Mouse (Mus musculus) limb, embryonic 12.5 days (tissue): ENCODE measurements around the gene Wbp1l. TPM values are rescaled to one million over a fixed set of nuclear protein-coding genes. Genes with fewer than 3 reads are reported as not detected.

Experiments used
- ATAC-seq: fragments of 200-750 bp; cut with Nextera tagmentation; 2 replicates; pipeline ENCODE4 v1.8.0; 2017; ENCODE audit warnings: low read depth, moderate TSS enrichment; ENCODE audit not compliant: insufficient number of reproducible peaks, insufficient read depth, low FRiP score, low TSS enrichment
- H3K27ac ChIP-seq: fragments of 300-500 bp; sonication (generic); 2 replicates; pipeline ENCODE4 v1.5.1; 2016; ENCODE audit warnings: mild to moderate bottlenecking, moderate library complexity
- H3K27me3 ChIP-seq: fragments of 300-500 bp; sonication (generic); 2 replicates; pipeline ENCODE4 v1.6.1; 2016; ENCODE audit warnings: mild to moderate bottlenecking, moderate library complexity
- H3K36me3 ChIP-seq: fragments of 300-500 bp; sonication (generic); 2 replicates; pipeline ENCODE4 v1.6.1; 2016; ENCODE audit warnings: mild to moderate bottlenecking, moderate library complexity
- H3K4me1 ChIP-seq: fragments of 300-500 bp; sonication (generic); replicated peaks from 2 replicates; pipeline ENCODE4 v1.6.1; 2016
- H3K4me2 ChIP-seq: fragments of 300-500 bp; sonication (generic); 2 replicates; pipeline ENCODE4 v1.6.1; 2016; ENCODE audit warnings: mild to moderate bottlenecking, moderate library complexity
- H3K4me3 ChIP-seq: fragments of 300-500 bp; sonication (generic); replicated peaks from 2 replicates; pipeline ENCODE4 v1.5.1; 2016; ENCODE audit warnings: mild to moderate bottlenecking
- H3K9ac ChIP-seq: fragments of 300-500 bp; sonication (generic); replicated peaks from 2 replicates; pipeline ENCODE4 v1.6.1; 2016; ENCODE audit warnings: mild to moderate bottlenecking, moderate library complexity
- H3K9me3 ChIP-seq: fragments of 300-500 bp; sonication (generic); 2 replicates; pipeline ENCODE4 v1.6.1; 2016; ENCODE audit warnings: mild to moderate bottlenecking, moderate library complexity
- WGBS: fragments of 180-500 bp; shearing (Covaris S2); methylation state at CpG from one replicate; pipeline ENCODE4 v1.1.7; 2016; 5-methylcytosine and 5-hydroxymethylcytosine counted together
- polyA plus RNA-seq: library from polyadenylated mRNA; unstranded; fragments of >200 nt; fragmentation: Nextera tagmentation; extraction: Ambion mirVana; gene quantifications from 2 replicates; pipeline ENCODE4 v1.2.1, GENCODE M21; 2016

Gene Wbp1l
- polyA plus RNA-seq, 1 experiment from 2014 or later, result 48.6 TPM

GRCm38 (mm10) chr19:46647850-46648249, 49.0 kb downstream of the Wbp1l start:
- Histone ChIP-seq H3K36me3 (peaks cover 61% of the 10 kb centered on the region), H3K4me2 (no peak overlapping the region), H3K9me3 (no peaks in the 10 kb centered on the region), H3K4me3 (no peak overlapping the region), H3K9ac (no peak overlapping the region), H3K4me1 (peaks cover 42% of the 10 kb centered on the region), H3K27ac (no peak overlapping the region), H3K27me3 (no peaks in the 10 kb centered on the region)
- WGBS, result 88% methylated on average over 8 of the region's 8 CpGs
- ATAC-seq, result no peak

DNA sequence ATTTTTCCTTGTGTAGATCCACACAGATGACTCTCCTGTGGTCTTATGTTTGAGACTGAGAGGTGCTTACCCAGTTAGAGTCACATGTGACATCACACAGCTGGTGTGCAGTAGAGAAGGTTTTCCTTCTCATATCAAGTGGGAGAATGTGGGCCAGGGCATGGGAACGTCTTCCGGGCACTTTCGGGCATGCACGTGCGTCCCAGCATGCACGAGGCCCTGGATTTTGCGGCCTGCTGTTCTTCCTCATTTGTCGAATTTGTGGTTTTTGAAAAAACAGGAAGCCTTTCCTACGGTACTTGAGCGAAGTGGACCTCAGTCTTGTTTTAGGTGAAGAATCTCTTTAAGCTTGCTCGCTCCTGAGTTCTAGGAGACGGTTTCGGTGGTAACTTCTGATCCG, 49.7 kb downstream of the Wbp1l start:
- Histone ChIP-seq H3K36me3 (peaks cover 68% of the 10 kb centered on the region), H3K9me3 (no peaks in the 10 kb centered on the region), H3K27me3 (no peaks in the 10 kb centered on the region), H3K27ac (no peak overlapping the region), H3K4me2 (no peak overlapping the region), H3K4me3 (no peak overlapping the region), H3K4me1 (peaks cover 35% of the 10 kb centered on the region), H3K9ac (no peak overlapping the region)
- 97% methylated on average over 14 of the region's 14 CpGs for WGBS
- no peak for ATAC-seq

DNA sequence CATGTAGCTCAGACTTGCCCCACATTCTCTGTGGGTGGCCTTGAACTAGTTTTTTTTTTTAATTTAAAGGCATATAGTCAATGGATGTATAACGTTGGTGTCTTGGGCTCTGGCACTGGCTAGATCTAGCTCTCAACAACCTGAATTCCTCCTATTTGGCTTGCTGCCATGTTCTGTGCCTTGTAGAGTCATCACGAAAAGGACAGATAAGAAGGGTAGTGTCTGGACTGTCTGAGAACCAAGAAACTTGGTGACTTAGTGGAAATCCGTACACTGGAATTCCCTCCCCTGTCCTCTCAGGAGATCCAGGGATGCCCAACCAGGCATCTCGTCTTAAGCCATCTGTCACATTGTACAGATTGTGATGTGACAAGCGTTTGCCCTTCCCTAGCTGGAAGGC, 54.3 kb downstream of the Wbp1l start:
- H3K9me3 ChIP-seq, result no peaks in the 10 kb centered on the region
- no peak for ATAC-seq
- no peak overlapping the region for H3K4me3 ChIP-seq
- no peak overlapping the region for H3K27ac ChIP-seq
- H3K4me2 ChIP-seq, result no peak overlapping the region
- peaks cover 69% of the 10 kb centered on the region for H3K36me3 ChIP-seq
- H3K27me3 ChIP-seq, result no peaks in the 10 kb centered on the region
- WGBS, result 90% methylated on average over 5 of the region's 5 CpGs
- no peaks in the 10 kb centered on the region for H3K4me1 ChIP-seq
- no peak overlapping the region for H3K9ac ChIP-seq

DNA sequence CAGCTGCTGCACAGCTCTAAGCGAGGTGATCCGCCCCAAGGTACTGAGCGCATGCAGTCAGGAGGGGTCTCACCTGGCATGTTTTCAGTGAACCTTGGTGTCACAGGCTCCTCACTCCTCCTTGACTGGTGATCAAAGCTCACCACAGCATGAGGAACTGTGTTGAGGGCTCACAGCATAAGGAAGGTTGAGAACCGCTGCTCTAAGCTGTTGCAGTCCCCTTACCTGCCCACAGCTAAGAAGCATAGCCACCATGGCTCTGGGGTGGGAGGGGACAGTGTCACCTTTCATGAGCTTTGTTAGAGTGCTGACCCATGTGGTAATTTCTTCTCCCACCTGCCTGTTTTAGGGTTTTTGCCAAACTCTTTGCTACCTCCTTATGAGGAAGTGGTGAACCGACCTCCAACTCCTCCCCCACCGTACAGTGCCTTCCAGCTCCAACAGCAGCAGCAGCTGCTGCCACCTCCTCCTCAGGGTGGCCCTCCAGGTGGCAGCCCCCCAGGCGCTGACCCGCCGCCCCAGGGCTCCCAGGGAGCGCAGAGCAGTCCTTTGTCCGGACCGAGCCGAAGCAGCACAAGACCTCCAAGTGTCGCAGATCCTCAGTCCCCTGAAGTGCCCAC, 54.8 kb downstream of the Wbp1l start:
- no peak overlapping the region for H3K4me2 ChIP-seq
- no peaks in the 10 kb centered on the region for H3K4me1 ChIP-seq
- H3K27ac ChIP-seq, result no peak overlapping the region
- H3K9me3 ChIP-seq, result no peaks in the 10 kb centered on the region
- no peak overlapping the region for H3K4me3 ChIP-seq
- no peaks in the 10 kb centered on the region for H3K27me3 ChIP-seq
- ATAC-seq, result no peak
- 92% methylated on average over 14 of the region's 14 CpGs for WGBS
- no peak overlapping the region for H3K9ac ChIP-seq
- H3K36me3 ChIP-seq, result peaks cover 63% of the 10 kb centered on the region

DNA sequence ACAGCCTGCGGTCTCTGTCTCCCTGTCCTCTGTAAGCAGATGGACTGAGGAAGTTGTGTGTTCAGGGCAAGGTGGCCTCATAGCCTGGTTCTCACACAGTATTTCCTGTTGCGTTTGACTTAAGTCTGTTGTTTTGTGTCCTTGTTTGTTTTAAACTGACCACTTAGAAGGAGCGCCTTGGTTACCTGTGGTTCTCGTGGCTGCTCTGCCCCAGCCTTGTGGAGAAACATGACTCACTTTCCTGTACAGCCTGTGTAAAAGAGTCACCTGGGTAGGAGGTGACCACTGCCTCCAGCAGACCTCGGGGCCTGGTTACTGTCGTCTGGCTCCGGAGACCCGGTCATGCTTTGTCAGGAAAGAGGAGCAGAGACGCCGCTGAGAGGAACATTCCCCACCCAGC, 56.7 kb downstream of the Wbp1l start:
- no peak overlapping the region for H3K4me3 ChIP-seq
- ATAC-seq, result no peak
- no peaks in the 10 kb centered on the region for H3K27me3 ChIP-seq
- H3K4me1 ChIP-seq, result no peaks in the 10 kb centered on the region
- H3K9ac ChIP-seq, result no peak overlapping the region
- H3K4me2 ChIP-seq, result no peak overlapping the region
- no peak overlapping the region for H3K27ac ChIP-seq
- WGBS, result 90% methylated on average over 10 of the region's 10 CpGs
- no peaks in the 10 kb centered on the region for H3K9me3 ChIP-seq
- H3K36me3 ChIP-seq, result peaks cover 59% of the 10 kb centered on the region

GRCm38 (mm10) chr19:46656151-46656840, 57.4 kb downstream of the Wbp1l start:
- H3K27ac ChIP-seq, result no peak overlapping the region
- H3K9ac ChIP-seq, result no peak overlapping the region
- no peaks in the 10 kb centered on the region for H3K27me3 ChIP-seq
- H3K9me3 ChIP-seq, result no peaks in the 10 kb centered on the region
- 92% methylated on average over 21 of the region's 21 CpGs for WGBS
- H3K4me2 ChIP-seq, result no peak overlapping the region
- peaks cover under 1% of the 10 kb centered on the region; the same call in 1 of the 2 replicates for H3K4me1 ChIP-seq
- ATAC-seq, result no peak
- peaks cover 59% of the 10 kb centered on the region for H3K36me3 ChIP-seq
- no peak overlapping the region for H3K4me3 ChIP-seq

- H3K9me3 ChIP-seq, result no peaks in the 10 kb centered on the region
- H3K9ac ChIP-seq, result no peak overlapping the region
- H3K4me2 ChIP-seq, result no peak overlapping the region
- no peak overlapping the region for H3K4me3 ChIP-seq
- no peak overlapping the region for H3K27ac ChIP-seq
- WGBS, result 88% methylated on average over 3 of the region's 3 CpGs
- H3K4me1 ChIP-seq, result peaks cover 4% of the 10 kb centered on the region
- H3K36me3 ChIP-seq, result peaks cover 52% of the 10 kb centered on the region
- H3K27me3 ChIP-seq, result no peaks in the 10 kb centered on the region
- no peak for ATAC-seq
Observed at GRCm38 (mm10) chr19:46657339-46658020, 58.6 kb downstream of the Wbp1l start.

DNA sequence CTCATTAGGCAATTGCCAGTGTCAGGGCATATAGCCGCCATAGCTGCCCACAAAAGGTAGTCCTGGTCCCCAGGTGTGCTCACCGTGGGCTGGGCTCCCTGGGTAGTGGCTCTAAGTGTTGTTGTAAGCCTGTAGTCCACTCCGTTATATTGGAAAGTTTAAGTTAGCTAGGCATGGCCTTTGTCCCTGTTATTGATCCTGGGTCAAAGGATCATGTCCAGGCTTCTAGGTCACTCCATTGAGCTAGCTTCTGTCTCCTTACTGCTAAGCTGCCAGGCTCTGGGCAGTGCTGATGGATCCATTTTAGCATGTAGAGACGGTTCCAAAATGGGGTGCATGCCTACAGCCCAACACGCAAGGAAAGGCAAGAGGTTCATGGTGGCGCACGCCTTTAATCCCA, 59.5 kb downstream of the Wbp1l start:
- Histone ChIP-seq H3K4me1 (peaks cover 4% of the 10 kb centered on the region), H3K4me2 (no peak overlapping the region), H3K27me3 (no peaks in the 10 kb centered on the region), H3K4me3 (no peak overlapping the region), H3K9me3 (no peaks in the 10 kb centered on the region), H3K36me3 (peaks cover 44% of the 10 kb centered on the region), H3K9ac (no peak overlapping the region), H3K27ac (no peak overlapping the region)
- 98% methylated on average over 7 of the region's 7 CpGs for WGBS
- no peak for ATAC-seq

- 88% methylated on average over 9 of the region's 9 CpGs for WGBS
- Histone ChIP-seq H3K27ac (no peak overlapping the region), H3K4me3 (no peak overlapping the region), H3K9ac (no peak overlapping the region), H3K9me3 (no peaks in the 10 kb centered on the region), H3K4me2 (no peak overlapping the region), H3K4me1 (peaks cover 4% of the 10 kb centered on the region), H3K36me3 (peaks cover 39% of the 10 kb centered on the region), H3K27me3 (no peaks in the 10 kb centered on the region)
- ATAC-seq, result no peak
Observed at GRCm38 (mm10) chr19:46658851-46659250, 60.0 kb downstream of the Wbp1l start.

DNA sequence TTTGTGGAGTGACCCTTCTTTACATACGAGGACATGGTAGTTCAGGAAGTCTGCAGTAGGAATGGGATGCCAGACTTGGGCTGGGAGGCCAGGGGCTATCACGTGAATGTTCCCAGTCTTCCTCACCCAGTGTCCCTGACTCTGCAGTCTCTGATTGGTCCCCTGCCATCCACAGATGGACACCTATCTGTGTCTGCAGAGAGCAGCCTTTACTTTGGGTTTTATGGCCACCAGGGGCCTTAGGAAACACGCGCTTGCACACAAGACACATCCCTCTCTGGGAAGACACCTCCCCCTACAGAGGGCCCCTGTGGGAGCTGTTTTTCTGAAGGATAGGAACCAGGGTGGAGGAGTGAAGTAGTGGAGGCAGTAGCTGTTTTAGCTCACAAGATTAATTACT, 62.6 kb downstream of the Wbp1l start:
- Histone ChIP-seq H3K9ac (no peak overlapping the region), H3K4me1 (peaks cover 4% of the 10 kb centered on the region), H3K4me3 (no peak overlapping the region), H3K4me2 (no peak overlapping the region), H3K27ac (no peak overlapping the region), H3K36me3 (peaks cover 12% of the 10 kb centered on the region), H3K9me3 (no peaks in the 10 kb centered on the region), H3K27me3 (no peaks in the 10 kb centered on the region)
- 55% methylated on average over 4 of the region's 4 CpGs for WGBS
- ATAC-seq, result no peak

- Histone ChIP-seq H3K4me2 (no peak overlapping the region), H3K27ac (no peak overlapping the region), H3K27me3 (no peaks in the 10 kb centered on the region; the same call in 1 of the 2 replicates), H3K9ac (no peak overlapping the region), H3K4me1 (peaks cover 4% of the 10 kb centered on the region), H3K36me3 (peaks cover 5% of the 10 kb centered on the region), H3K9me3 (no peaks in the 10 kb centered on the region), H3K4me3 (no peak overlapping the region)
- no peak for ATAC-seq
- 87% methylated on average over 8 of the region's 8 CpGs for WGBS
Observed at GRCm38 (mm10) chr19:46662214-46662613, 63.3 kb downstream of the Wbp1l start.
